Mouse (Mus musculus) myocyte (in vitro differentiated cells): ENCODE measurements at regions not wholly inside any gene's neighbourhood (a gene's known extent, or its start where the extent isn't known, plus 50 kb on each side); places are given as distances from the start of the nearest gene placed in this dataset.

Experiments used
- H3K27me3 ChIP-seq: one replicate; pipeline ENCODE4 v1.6.1; 2011; ENCODE audit not compliant: control insufficient read depth, insufficient read depth, insufficient read length
- H3K36me3 ChIP-seq: one replicate; pipeline ENCODE4 v1.6.1; 2011; ENCODE audit not compliant: control insufficient read depth, insufficient read depth
- H3K4me2 ChIP-seq: one replicate; pipeline ENCODE4 v1.6.1; 2011; ENCODE audit warnings: low read depth, control low read depth
- H3K4me3 ChIP-seq: one replicate; pipeline ENCODE4 v1.5.1; 2011; ENCODE audit warnings: mild to moderate bottlenecking, control low read depth, moderate library complexity
- H3K79me2 ChIP-seq: one replicate; pipeline ENCODE4 v1.6.1; 2011; ENCODE audit not compliant: control insufficient read depth, insufficient read depth
- H3ac ChIP-seq: one replicate; pipeline ENCODE4 v1.6.1; 2011; ENCODE audit not compliant: control insufficient read depth, insufficient read length
- CEBPB ChIP-seq: IDR thresholded peaks from 2 replicates; pipeline ENCODE4 v1.6.1; 2011; ENCODE audit warnings: mild to moderate bottlenecking, moderate library complexity; ENCODE audit not compliant: poor library complexity, insufficient read depth, severe bottlenecking
- E2F4 ChIP-seq: IDR thresholded peaks from one replicate; pipeline ENCODE4 v1.6.1; 2011; ENCODE audit warnings: mild to moderate bottlenecking, control low read depth, moderate library complexity; ENCODE audit not compliant: insufficient read depth
- MAX ChIP-seq: IDR thresholded peaks from one replicate; pipeline ENCODE4 v1.6.1; 2011; ENCODE audit warnings: low read depth, mild to moderate bottlenecking, control low read depth
- MYOD1 ChIP-seq, 3 experiments: IDR thresholded peaks; one replicate each; pipeline ENCODE4 v1.6.1; 2011; ENCODE audit warnings: control low read depth in 2 of 3, low read depth in 2 of 3, mild to moderate bottlenecking in 2 of 3, moderate library complexity in 1 of 3; ENCODE audit not compliant: insufficient read length in 2 of 3, control insufficient read depth in 1 of 3
- MYOG ChIP-seq, 3 experiments: IDR thresholded peaks; one replicate each; pipeline ENCODE4 v1.6.1; 2011; ENCODE audit warnings: control low read depth in 2 of 3, low read depth in 2 of 3, mild to moderate bottlenecking in 2 of 3; ENCODE audit not compliant: insufficient read length in 2 of 3, control insufficient read depth in 1 of 3, insufficient read depth in 1 of 3
- POLR2A ChIP-seq: IDR thresholded peaks from one replicate; pipeline ENCODE4 v1.6.1; 2011; ENCODE audit warnings: low read depth, mild to moderate bottlenecking, control low read depth, moderate library complexity; ENCODE audit not compliant: insufficient read length
- POLR2AphosphoS2 ChIP-seq: IDR thresholded peaks from one replicate; pipeline ENCODE4 v1.6.1; 2011; ENCODE audit warnings: low read depth, control low read depth; ENCODE audit not compliant: insufficient read length
- REST ChIP-seq: IDR thresholded peaks from one replicate; pipeline ENCODE4 v1.6.1; 2011; ENCODE audit warnings: mild to moderate bottlenecking, control low read depth, moderate library complexity; ENCODE audit not compliant: insufficient read depth, insufficient read length
- SRF ChIP-seq: IDR thresholded peaks from one replicate; pipeline ENCODE4 v1.6.1; 2011; ENCODE audit warnings: low read depth; ENCODE audit not compliant: control insufficient read depth, insufficient read length
- TCF12 ChIP-seq: IDR thresholded peaks from one replicate; pipeline ENCODE4 v1.6.1; 2011; ENCODE audit warnings: mild to moderate bottlenecking, control low read depth; ENCODE audit not compliant: poor library complexity, insufficient read depth, severe bottlenecking
- TCF3 ChIP-seq: IDR thresholded peaks from one replicate; pipeline ENCODE4 v1.6.1; 2011; ENCODE audit warnings: low read depth, control low read depth; ENCODE audit not compliant: insufficient read length
- USF1 ChIP-seq: IDR thresholded peaks from one replicate; pipeline ENCODE4 v1.6.1; 2011; ENCODE audit warnings: low read depth, mild to moderate bottlenecking, control low read depth, moderate library complexity

GRCm38 (mm10) chr12:25266701-25267571 lies 170.0 kb upstream of the Id2 start:
- no peaks in the 10 kb centered on the region for H3K27me3 ChIP-seq
- H3K36me3 ChIP-seq = no peaks in the 10 kb centered on the region
- H3K79me2 ChIP-seq = no peaks in the 10 kb centered on the region
- H3K4me3 ChIP-seq = no peak overlapping the region
- no peak overlapping the region for H3K4me2 ChIP-seq
- TF ChIP-seq REST (no peak), MYOG (IDR thresholded peaks at IDR 0.05; ENCODE audit: control insufficient read depth in 1 of 3, insufficient read depth in 1 of 3, insufficient read length in 2 of 3, low read depth in 2 of 3) (no peak), MYOD1 (IDR thresholded peaks at IDR 0.05; ENCODE audit: control insufficient read depth in 1 of 3, insufficient read length in 2 of 3, low read depth in 2 of 3) (no peak), CEBPB (no peak), MAX (no peak), TCF3 (no peak), USF1 (no peak), E2F4 (no peak), POLR2AphosphoS2 (no peak), TCF12 (no peak), SRF (no peak), POLR2A (no peak)
- no peak overlapping the region for H3ac ChIP-seq

- no peaks in the 10 kb centered on the region for H3K79me2 ChIP-seq
- H3K4me3 ChIP-seq = no peak overlapping the region
- H3ac ChIP-seq = no peak overlapping the region
- no peak overlapping the region for H3K4me2 ChIP-seq
- H3K27me3 ChIP-seq = no peaks in the 10 kb centered on the region
- no peaks in the 10 kb centered on the region for H3K36me3 ChIP-seq
- no peak for TF ChIP-seq MYOG (IDR thresholded peaks at IDR 0.05; ENCODE audit: control insufficient read depth in 1 of 3, insufficient read depth in 1 of 3, insufficient read length in 2 of 3, low read depth in 2 of 3)
- TF ChIP-seq E2F4 = no peak
- TF ChIP-seq SRF = no peak
- TF ChIP-seq TCF3 = no peak
- no peak for TF ChIP-seq MAX
- no peak for TF ChIP-seq MYOD1 (IDR thresholded peaks at IDR 0.05; ENCODE audit: control insufficient read depth in 1 of 3, insufficient read length in 2 of 3, low read depth in 2 of 3)
- TF ChIP-seq POLR2A = no peak
- TF ChIP-seq USF1 = no peak
- no peak for TF ChIP-seq CEBPB
- no peak for TF ChIP-seq REST
- no peak for TF ChIP-seq POLR2AphosphoS2
- no peak for TF ChIP-seq TCF12
Measured at GRCm38 (mm10) chr12:25265560-25266525, 168.9 kb upstream of the Id2 start.

DNA sequence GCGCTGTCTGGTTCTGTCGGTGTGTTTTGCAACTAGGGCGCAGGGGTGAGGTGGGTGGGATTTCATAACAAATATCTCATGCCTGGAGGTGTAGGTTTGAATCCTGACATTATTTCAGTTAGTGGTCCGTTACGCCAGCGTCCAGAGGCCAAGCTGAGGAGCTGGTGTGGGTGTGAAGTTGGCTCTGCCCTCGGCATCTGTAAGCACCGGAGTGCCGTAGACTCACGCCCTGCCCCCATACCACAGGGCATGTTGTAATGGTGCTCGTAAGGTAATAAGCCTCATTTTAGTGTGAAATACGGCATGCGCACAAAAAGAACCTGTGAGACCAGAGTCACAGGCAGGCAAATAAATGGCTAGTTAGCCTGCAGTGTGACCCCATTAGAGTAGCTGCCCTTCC lies 168.1 kb upstream of the Id2 start:
- Histone ChIP-seq H3K36me3 (no peaks in the 10 kb centered on the region), H3K27me3 (no peaks in the 10 kb centered on the region), H3K79me2 (no peaks in the 10 kb centered on the region), H3ac (no peak overlapping the region), H3K4me3 (no peak overlapping the region), H3K4me2 (no peak overlapping the region)
- TF ChIP-seq MAX = no peak
- no peak for TF ChIP-seq POLR2AphosphoS2
- no peak for TF ChIP-seq REST
- TF ChIP-seq E2F4 = no peak
- no peak for TF ChIP-seq USF1
- TF ChIP-seq MYOD1 (IDR thresholded peaks at IDR 0.05; ENCODE audit: control insufficient read depth in 1 of 3, insufficient read length in 2 of 3, low read depth in 2 of 3) = no peak
- no peak for TF ChIP-seq TCF12
- TF ChIP-seq POLR2A = no peak
- TF ChIP-seq MYOG (IDR thresholded peaks at IDR 0.05; ENCODE audit: control insufficient read depth in 1 of 3, insufficient read depth in 1 of 3, insufficient read length in 2 of 3, low read depth in 2 of 3) = no peak
- no peak for TF ChIP-seq CEBPB
- TF ChIP-seq SRF = no peak
- no peak for TF ChIP-seq TCF3

- Histone ChIP-seq H3K79me2 (no peaks in the 10 kb centered on the region), H3K36me3 (no peaks in the 10 kb centered on the region), H3K4me2 (no peak overlapping the region), H3K27me3 (no peaks in the 10 kb centered on the region), H3ac (no peak overlapping the region), H3K4me3 (no peak overlapping the region)
- no peak for TF ChIP-seq CEBPB
- TF ChIP-seq TCF3 = no peak
- no peak for TF ChIP-seq E2F4
- no peak for TF ChIP-seq MAX
- no peak for TF ChIP-seq TCF12
- TF ChIP-seq POLR2A = no peak
- TF ChIP-seq POLR2AphosphoS2 = no peak
- TF ChIP-seq MYOG (IDR thresholded peaks at IDR 0.05; ENCODE audit: control insufficient read depth in 1 of 3, insufficient read depth in 1 of 3, insufficient read length in 2 of 3, low read depth in 2 of 3) = no peak
- TF ChIP-seq MYOD1 (IDR thresholded peaks at IDR 0.05; ENCODE audit: control insufficient read depth in 1 of 3, insufficient read length in 2 of 3, low read depth in 2 of 3) = no peak
- TF ChIP-seq REST = no peak
Measured at GRCm38 (mm10) chr12:25264408-25264807, 167.5 kb upstream of the Id2 start.
